Mouse (Mus musculus): Measurements from ENCODE around the gene Ctsm. TPM values are rescaled to one million over a fixed set of nuclear protein-coding genes. Genes with fewer than 3 reads are reported as not detected.
"Not testable (repeated sequence)": the region's sequence is repeated elsewhere in the genome, so short reads cannot be mapped to it uniquely, and the experiment has no call there.

Ctsm gene
- total RNA-seq (2021), result not detected
- long read RNA-seq, experiment 1, result 0 reads
- long read RNA-seq, experiment 2, result 0 reads

- DNase-seq, result no peak
These were observed at the start of gene Ctsm for GRCm38 (mm10) chr13:61541631-61542030. Gene Ctsm, minus strand, starts transcription at chr13:61541839.

- DNase-seq, result no peak
These were observed 28.4 kb upstream of the Ctsm start, which contains the start of gene Cts3 for GRCm38 (mm10) chr13:61570027-61570426. Gene Cts3, minus strand, starts transcription at chr13:61570127.

GRCm38 (mm10) chr13:61568074-61568473 lies 26.4 kb upstream of the Ctsm start, which contains the start of gene Gm49352:
Gene Gm49352, minus strand, starts transcription at chr13:61568174.
- not testable (repeated sequence) for DNase-seq

Other genes with a start within 250 kb of the Ctsm start
- gene Cts7, start 183.6 kb downstream of the Ctsm start, total RNA-seq (2021), result not detected
- not detected for gene Gm49352, start 26.3 kb upstream of the Ctsm start, total RNA-seq (2021)
- gene Cts3, start 28.3 kb upstream of the Ctsm start, total RNA-seq (2021), result not detected